Mouse (Mus musculus) hindbrain, embryonic 16.5 days (tissue): ENCODE data around the gene U2af2. TPM values are rescaled to one million over a fixed set of nuclear protein-coding genes. Genes with fewer than 3 reads are reported as not detected.
A peak's percentile ranks its signal among the peaks of the same experiment; 100 is the strongest.
"Not testable (repeated sequence)": the region's sequence is repeated elsewhere in the genome, so short reads cannot be mapped to it uniquely, and the experiment has no call there.

Experiments
- ATAC-seq: fragments of 200-750 bp; cut with Nextera tagmentation; 2 replicates; pipeline ENCODE4 v1.8.0; 2017; ENCODE audit warnings: moderate TSS enrichment, moderate library complexity
- H3K27ac ChIP-seq: fragments of 300-500 bp; sonication (generic); 2 replicates; pipeline ENCODE4 v1.5.1; 2014; ENCODE audit warnings: low read depth, mild to moderate bottlenecking, control low read depth, low read length, moderate library complexity
- H3K27me3 ChIP-seq: fragments of 300-500 bp; sonication (generic); replicated peaks from 2 replicates; pipeline ENCODE4 v1.6.1; 2014; ENCODE audit warnings: low read length; ENCODE audit not compliant: control insufficient read depth, insufficient read depth
- H3K36me3 ChIP-seq: fragments of 300-500 bp; sonication (generic); 2 replicates; pipeline ENCODE4 v1.6.1; 2014; ENCODE audit warnings: mild to moderate bottlenecking, low read length, moderate library complexity, mixed read lengths; ENCODE audit not compliant: control insufficient read depth, insufficient read depth
- H3K4me1 ChIP-seq: fragments of 300-500 bp; sonication (generic); 2 replicates; pipeline ENCODE4 v1.6.1; 2014; ENCODE audit warnings: low read depth, low read length; ENCODE audit not compliant: control insufficient read depth, insufficient read depth
- H3K4me2 ChIP-seq: fragments of 300-500 bp; sonication (generic); 2 replicates; pipeline ENCODE4 v1.6.1; 2014; ENCODE audit warnings: mild to moderate bottlenecking, low read length, control low read depth, moderate library complexity
- H3K4me3 ChIP-seq: fragments of 300-500 bp; sonication (generic); 2 replicates; pipeline ENCODE4 v1.5.1; 2014; ENCODE audit warnings: mild to moderate bottlenecking, low read length, control low read depth, moderate library complexity
- H3K9ac ChIP-seq: fragments of 300-500 bp; sonication (generic); 2 replicates; pipeline ENCODE4 v1.6.1; 2014; ENCODE audit warnings: low read depth, mild to moderate bottlenecking, control low read depth, low read length, moderate library complexity
- H3K9me3 ChIP-seq: fragments of 300-500 bp; sonication (generic); 2 replicates; pipeline ENCODE4 v1.6.1; 2014; ENCODE audit warnings: mild to moderate bottlenecking, low read length, moderate library complexity; ENCODE audit not compliant: control insufficient read depth
- WGBS: fragments of 180-500 bp; shearing (Covaris S2); extraction: QIAGEN DNeasy Blood & Tissue Kit; methylation state at CpG from one replicate; pipeline ENCODE4 v1.1.7; 2014; 5-methylcytosine and 5-hydroxymethylcytosine counted together
- polyA plus RNA-seq: library from polyadenylated mRNA; unstranded; fragments of >200 nt; fragmentation: Nextera tagmentation; extraction: Ambion mirVana; gene quantifications from 2 replicates; pipeline ENCODE4 v1.2.1, GENCODE M21; 2015

U2af2 gene
- polyA plus RNA-seq, 1 experiment from 2014 or later = 91.8 TPM

GRCm38 (mm10) chr7:5059421-5059820 is 2.5 kb upstream of the U2af2 start:
- ATAC-seq = no peak
- Histone ChIP-seq H3K27ac (peak overlapping the region; percentile 99), H3K4me1 (peaks cover 51% of the 10 kb centered on the region), H3K9ac (peak overlapping the region; percentile 83; the same call in 1 of the 2 replicates), H3K36me3 (no peaks in the 10 kb centered on the region), H3K9me3 (no peaks in the 10 kb centered on the region), H3K4me2 (no peak overlapping the region), H3K4me3 (no peak overlapping the region), H3K27me3 (peaks cover 5% of the 10 kb centered on the region)
- 93% methylated on average over 12 of the region's 12 CpGs for WGBS

- H3K27ac ChIP-seq = peak overlapping the region; percentile 99
- peak overlapping the region; percentile 83 for H3K9ac ChIP-seq
- ATAC-seq = peak; percentile 2; the same call in 1 of the 2 replicates
- H3K4me1 ChIP-seq = peaks cover 46% of the 10 kb centered on the region
- no peaks in the 10 kb centered on the region for H3K36me3 ChIP-seq
- peak overlapping the region; percentile 96 for H3K4me2 ChIP-seq
- H3K4me3 ChIP-seq = peak overlapping the region; percentile 74
- 1% methylated on average over 27 of the region's 27 CpGs for WGBS
- H3K27me3 ChIP-seq = no peaks in the 10 kb centered on the region; the same call in 1 of the 2 replicates
- H3K9me3 ChIP-seq = no peaks in the 10 kb centered on the region
Observed at GRCm38 (mm10) chr7:5060239-5060731, 1.7 kb upstream of the U2af2 start.

GRCm38 (mm10) chr7:5060944-5061773 is 784 bp upstream of the U2af2 start:
- Histone ChIP-seq H3K4me1 (peaks cover 39% of the 10 kb centered on the region), H3K4me2 (peak overlapping the region; percentile 96), H3K4me3 (peak overlapping the region; percentile 74), H3K9ac (peak overlapping the region; percentile 83), H3K9me3 (no peaks in the 10 kb centered on the region), H3K27me3 (no peaks in the 10 kb centered on the region), H3K27ac (peak overlapping the region; percentile 99), H3K36me3 (no peaks in the 10 kb centered on the region)
- peak; percentile 86 for ATAC-seq
- WGBS = under 1% methylated on average over 60 of the region's 60 CpGs

- Histone ChIP-seq H3K9me3 (no peaks in the 10 kb centered on the region), H3K27ac (peak overlapping the region; percentile 99), H3K27me3 (no peaks in the 10 kb centered on the region), H3K4me3 (peak overlapping the region; percentile 74), H3K4me2 (peak overlapping the region; percentile 96), H3K9ac (peak overlapping the region; percentile 77), H3K36me3 (peaks cover 3% of the 10 kb centered on the region), H3K4me1 (peaks cover 38% of the 10 kb centered on the region)
- ATAC-seq = peak; percentile 45
- under 1% methylated on average over 51 of the region's 51 CpGs for WGBS
Observed at GRCm38 (mm10) chr7:5062360-5063001, 538 bp downstream of the U2af2 start.

GRCm38 (mm10) chr7:5064886-5065285 is 2.9 kb downstream of the U2af2 start:
- peaks cover 24% of the 10 kb centered on the region for H3K4me1 ChIP-seq
- H3K36me3 ChIP-seq = peaks cover 18% of the 10 kb centered on the region
- WGBS = 95% methylated on average over 6 of the region's 6 CpGs
- ATAC-seq = no peak
- no peak overlapping the region for H3K4me2 ChIP-seq
- no peak overlapping the region for H3K27ac ChIP-seq
- no peak overlapping the region for H3K9ac ChIP-seq
- H3K4me3 ChIP-seq = no peak overlapping the region
- H3K9me3 ChIP-seq = no peaks in the 10 kb centered on the region
- H3K27me3 ChIP-seq = no peaks in the 10 kb centered on the region

GRCm38 (mm10) chr7:5073586-5073985 is 11.6 kb downstream of the U2af2 start:
- H3K36me3 ChIP-seq = peaks cover 53% of the 10 kb centered on the region
- H3K4me1 ChIP-seq = no peaks in the 10 kb centered on the region
- H3K27me3 ChIP-seq = no peaks in the 10 kb centered on the region
- no peak overlapping the region for H3K9ac ChIP-seq
- H3K4me2 ChIP-seq = no peak overlapping the region
- ATAC-seq = no peak
- 96% methylated on average over 1 of the region's 1 CpGs for WGBS
- no peak overlapping the region for H3K27ac ChIP-seq
- H3K9me3 ChIP-seq = no peaks in the 10 kb centered on the region
- H3K4me3 ChIP-seq = no peak overlapping the region

GRCm38 (mm10) chr7:5074984-5075383 is 13.0 kb downstream of the U2af2 start:
- H3K4me1 ChIP-seq = no peaks in the 10 kb centered on the region
- peaks cover 44% of the 10 kb centered on the region for H3K36me3 ChIP-seq
- no peak for ATAC-seq
- no peaks in the 10 kb centered on the region for H3K9me3 ChIP-seq
- whole genome bisulfite sequencing = 92% methylated on average over 5 of the region's 5 CpGs
- H3K27me3 ChIP-seq = no peaks in the 10 kb centered on the region
- H3K4me3 ChIP-seq = no peak overlapping the region
- H3K27ac ChIP-seq = no peak overlapping the region
- no peak overlapping the region for H3K9ac ChIP-seq
- H3K4me2 ChIP-seq = no peak overlapping the region

GRCm38 (mm10) chr7:5076931-5077330 is 15.0 kb downstream of the U2af2 start:
- Histone ChIP-seq H3K27me3 (no peaks in the 10 kb centered on the region), H3K4me2 (no peak overlapping the region), H3K4me3 (no peak overlapping the region), H3K9ac (no peak overlapping the region), H3K4me1 (peaks cover 12% of the 10 kb centered on the region), H3K9me3 (no peaks in the 10 kb centered on the region), H3K36me3 (peaks cover 35% of the 10 kb centered on the region), H3K27ac (no peak overlapping the region)
- ATAC-seq = no peak
- 96% methylated on average over 2 of the region's 2 CpGs for WGBS

GRCm38 (mm10) chr7:5079365-5080009 is 17.5 kb downstream of the U2af2 start:
- peak overlapping the region; percentile 73; the same call in 1 of the 2 replicates for H3K27ac ChIP-seq
- not testable (repeated sequence) for H3K9me3 ChIP-seq, H3K27me3 ChIP-seq
- peak overlapping the region; percentile 42; the same call in 1 of the 2 replicates for H3K9ac ChIP-seq
- peak overlapping the region; percentile 99 for H3K4me3 ChIP-seq
- H3K4me1 ChIP-seq = peaks cover 15% of the 10 kb centered on the region
- H3K4me2 ChIP-seq = peak overlapping the region; percentile 58
- WGBS = 46% methylated on average over 9 of the region's 13 CpGs
- ATAC-seq = peak; percentile 19
- peaks cover 27% of the 10 kb centered on the region for H3K36me3 ChIP-seq
